Mouse (Mus musculus) frontal cortex, postnatal 10 days (tissue): Measurements from ENCODE around the gene Palld.

Source experiments
- DNase-seq, 2 experiments: peaks; one replicate each; pipeline ENCODE4 v3.0.0; 2022; ENCODE audit warnings: low spot score in 2 of 2, mixed read lengths in 1 of 2

The Palld gene

GRCm38 (mm10) chr8:61730669-61731068 lies 171.8 kb downstream of the Palld start:
- DNase-seq, result no peak

DNA sequence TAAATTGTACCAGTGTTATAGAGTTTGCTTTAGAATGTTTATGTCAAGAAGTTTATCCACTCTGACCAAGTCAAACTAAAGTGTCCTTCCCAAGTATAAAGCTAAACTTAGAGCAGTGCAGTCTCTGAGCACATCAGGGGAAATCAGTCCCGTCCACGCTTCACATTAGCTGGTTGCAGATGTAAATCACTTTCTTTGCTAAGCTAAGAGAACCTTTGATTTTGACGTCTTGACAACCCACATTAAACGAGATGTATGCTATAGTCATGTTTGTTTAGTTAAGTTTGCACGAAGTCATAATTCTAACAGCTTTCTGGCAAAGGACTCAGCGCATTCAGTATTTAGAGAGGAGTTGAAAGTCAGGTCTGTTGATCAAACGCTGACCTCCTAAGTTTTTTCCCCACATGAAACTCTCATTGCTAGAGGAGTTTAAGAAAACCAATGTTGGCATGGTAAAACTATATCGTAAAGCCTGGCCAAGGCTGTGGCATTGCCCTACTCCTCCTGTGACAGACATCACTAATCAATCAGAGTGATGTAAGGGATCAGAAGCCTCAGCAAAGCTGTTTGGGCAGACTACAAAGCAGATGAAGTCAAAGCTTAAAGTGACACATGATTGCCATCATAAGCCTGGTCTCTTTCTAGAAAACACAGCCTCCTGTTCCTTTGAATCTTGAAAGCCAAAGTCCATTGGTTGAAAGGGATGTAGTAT lies 177.0 kb downstream of the Palld start:
- no peak for DNase-seq

DNA sequence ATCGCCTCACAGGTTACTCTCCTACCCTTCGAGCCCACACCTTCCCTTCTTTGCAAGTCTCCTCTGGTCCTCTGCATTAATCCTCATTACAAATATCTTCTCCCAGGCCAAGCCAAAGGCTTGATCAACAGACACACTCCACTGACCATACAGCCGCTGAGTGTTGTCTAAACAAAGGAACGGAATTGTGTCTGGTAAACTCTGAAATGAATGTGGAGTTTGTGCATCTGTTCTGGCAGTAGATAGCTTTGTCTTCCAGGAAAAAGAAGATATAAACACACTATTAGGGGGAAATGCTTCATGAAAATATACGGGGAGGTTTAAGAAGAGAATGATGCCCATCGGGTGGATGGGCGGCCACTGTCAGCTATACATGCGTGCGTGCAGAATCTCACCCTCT lies 180.3 kb downstream of the Palld start:
- DNase-seq, result no peak

DNA sequence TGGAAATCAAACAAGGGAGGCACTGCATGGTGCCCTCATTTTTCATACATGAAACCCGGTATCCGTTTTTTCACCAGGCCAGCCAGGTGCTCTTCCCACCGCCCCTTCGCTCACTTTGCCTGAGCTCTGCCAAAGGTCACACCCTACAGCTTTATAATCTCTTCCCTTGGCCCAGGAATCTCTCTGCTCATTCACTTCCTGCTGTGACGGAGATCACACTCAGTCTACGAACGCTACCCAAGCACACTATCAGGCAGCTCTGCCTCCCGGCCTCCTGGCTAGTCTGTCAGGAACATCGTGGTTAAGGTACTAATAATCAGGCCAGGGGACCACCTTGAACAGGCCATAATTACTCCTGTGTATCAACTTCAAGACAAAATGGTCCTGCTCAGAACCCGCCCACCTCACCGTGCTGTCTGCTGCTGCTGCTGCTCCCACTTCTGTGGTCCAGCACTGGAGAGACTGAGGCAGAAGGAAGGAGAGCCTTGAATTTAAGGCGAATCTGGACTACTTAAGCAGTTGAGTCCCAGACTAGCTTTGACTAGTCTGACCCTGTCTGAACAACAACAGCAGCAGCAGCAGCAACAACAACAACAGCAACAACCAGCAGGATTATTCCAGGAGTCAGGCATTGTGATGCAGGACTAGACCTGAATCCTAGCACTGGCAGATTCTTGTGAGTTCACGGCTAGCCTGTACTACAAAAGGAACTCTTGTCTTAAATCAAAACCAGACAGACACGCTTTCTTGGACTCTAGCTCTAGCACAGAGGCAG lies 187.0 kb downstream of the Palld start:
- no peak for DNase-seq

DNA sequence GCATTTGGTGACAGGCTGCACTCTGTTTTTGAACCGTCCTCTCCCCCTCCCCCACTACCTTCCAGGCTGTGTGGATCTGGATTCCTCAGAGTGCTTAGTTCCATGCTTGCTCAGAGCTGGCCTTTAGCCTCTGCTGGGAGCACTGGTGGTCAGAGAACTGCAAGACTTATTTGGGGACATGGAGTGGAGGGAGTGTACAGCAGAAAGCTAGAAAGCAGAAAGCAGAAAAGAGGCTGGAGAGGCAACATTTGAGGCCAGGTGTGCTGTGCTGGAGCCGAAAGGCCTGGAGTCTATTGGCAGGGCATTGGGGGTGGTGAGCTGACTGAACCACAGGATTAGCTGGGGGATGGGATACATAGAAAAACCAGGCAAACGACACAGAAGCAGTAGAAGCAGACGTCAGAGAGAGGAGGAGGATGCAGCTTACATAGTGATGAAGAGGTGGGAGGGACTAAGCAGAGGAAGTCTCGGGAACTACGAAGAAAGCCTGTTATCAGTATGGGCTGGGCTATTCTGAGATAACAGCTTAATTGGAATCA lies 188.1 kb downstream of the Palld start:
- DNase-seq, result no peak

DNA sequence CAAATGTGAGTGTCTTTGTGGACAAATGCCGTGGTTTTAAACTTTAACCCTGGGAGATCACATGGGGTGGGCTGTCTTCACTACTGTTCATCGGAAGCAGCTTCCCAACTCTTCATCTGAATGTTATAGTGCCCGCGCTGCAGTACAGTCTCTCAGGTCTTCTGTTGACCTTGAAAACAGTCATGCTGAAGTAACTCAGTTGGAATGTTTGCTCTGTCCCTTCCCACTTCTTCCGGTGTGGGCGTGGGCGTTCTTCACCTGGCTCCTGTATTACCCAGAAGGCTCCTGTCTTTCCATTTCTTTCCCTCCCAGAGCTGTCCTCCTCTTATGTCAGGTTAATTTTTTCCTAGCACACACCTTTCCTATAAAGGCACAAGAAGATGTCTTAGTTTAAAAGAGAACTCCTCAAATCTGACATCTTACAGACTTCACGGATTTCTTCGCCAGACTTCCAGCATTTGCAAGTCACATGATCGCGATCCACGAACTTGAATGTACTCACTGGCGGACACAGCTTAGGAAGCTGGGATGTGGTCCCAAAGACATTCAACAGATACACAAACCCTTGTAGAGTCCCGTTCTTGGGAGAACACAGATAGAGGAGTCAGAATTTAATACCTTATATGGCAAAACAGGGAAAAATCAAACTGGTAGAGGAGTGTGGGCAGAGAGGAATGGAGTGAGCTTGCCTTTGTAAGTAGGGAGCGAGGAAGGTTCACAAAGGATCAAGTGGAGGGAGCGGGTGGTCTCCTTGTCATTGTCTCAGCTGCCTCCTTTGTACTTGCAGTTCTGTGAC lies 189.1 kb downstream of the Palld start:
- no peak for DNase-seq

GRCm38 (mm10) chr8:61712426-61712825 lies 190.1 kb downstream of the Palld start:
- DNase-seq, result no peak

DNA sequence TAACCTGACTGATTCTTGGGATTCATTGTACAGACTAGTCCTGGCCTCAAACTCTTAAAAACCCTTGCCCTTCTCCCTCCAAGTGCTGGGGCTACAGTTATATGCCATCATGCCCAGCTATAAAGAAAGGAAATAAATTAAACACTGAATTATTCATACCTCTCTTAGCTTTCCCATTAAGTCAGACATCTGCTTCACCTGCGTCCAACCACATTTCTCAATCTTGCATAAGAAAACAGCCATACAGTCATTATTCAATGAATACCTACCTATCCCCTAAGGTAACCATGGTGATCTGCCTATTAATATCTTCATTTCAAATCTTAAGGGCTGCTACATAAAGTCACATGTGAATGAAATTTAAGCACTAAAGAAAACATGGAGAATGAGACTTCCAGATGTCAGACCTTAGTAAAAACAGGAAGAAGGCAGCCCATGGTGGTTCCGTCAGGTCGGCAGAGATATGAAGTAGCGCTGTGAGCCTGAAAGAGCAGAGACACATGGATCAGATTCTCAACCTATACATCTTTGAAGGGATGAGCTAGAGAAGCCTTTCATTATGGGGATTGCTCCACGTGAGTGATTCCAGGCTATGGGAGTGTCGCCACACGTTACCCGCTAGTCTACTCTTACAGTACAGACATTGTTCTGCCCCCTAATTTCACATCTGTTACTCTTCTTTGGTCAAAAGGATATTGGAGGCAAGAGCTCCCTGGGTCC lies 193.7 kb downstream of the Palld start:
- DNase-seq, result no peak

DNA sequence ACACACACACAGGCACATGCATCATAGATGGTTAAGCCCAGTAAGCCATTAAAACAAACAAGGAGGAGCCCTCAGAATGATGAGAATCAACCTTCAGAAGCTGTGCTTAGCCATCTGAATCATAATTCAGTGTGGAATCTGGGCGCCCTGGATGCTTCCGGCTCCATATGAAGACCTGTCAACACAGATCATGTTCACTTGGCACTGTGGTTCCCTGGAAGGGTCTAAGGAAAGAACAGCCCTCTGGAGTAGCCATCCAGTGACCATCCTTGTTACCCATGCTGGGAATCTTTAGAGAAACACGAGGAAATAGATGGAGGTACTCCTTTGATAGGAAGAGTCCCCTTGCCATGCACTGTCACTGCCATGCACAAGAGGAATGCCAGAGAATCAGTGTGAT lies 197.0 kb downstream of the Palld start:
- DNase-seq, result no peak

GRCm38 (mm10) chr8:61702122-61702521 lies 200.4 kb downstream of the Palld start:
- DNase-seq, result no peak

DNA sequence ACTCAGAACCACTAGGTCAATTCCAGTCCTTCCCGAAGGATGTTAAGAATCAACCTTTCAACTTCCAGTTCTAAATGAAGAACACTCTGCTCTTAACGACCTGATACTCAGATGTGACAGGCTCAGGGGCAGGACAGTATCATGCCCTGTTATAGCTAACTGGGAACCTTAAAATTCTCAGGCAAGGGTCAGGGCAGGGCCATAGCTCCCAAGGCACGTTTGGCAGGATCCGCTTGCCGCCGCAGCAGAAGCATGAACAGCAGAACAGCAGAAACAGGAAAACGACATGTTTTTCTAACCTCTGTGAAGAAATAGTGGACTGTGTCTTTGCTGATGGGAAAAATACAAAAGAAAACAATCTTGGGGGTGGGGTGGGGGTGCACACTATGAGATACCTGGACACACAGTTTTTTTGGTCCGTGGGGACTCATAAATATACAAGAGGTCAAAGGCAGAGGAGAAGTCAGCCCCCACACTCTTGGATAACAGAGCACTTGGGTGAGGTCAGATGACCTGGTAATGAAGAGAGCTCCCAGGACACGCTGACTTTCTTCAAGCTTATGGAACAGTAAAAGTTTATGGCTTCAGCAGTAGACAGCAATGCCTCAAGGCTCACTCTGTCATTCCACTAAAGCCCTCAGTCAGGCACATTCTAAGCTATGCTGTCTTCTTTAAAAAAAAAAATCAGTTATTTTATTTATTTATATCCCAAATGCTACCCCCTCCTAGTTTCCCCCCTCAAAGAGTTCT lies 201.4 kb downstream of the Palld start:
- no peak for DNase-seq

- DNase-seq, result no peak
Observed at GRCm38 (mm10) chr8:61700298-61700697, 202.2 kb downstream of the Palld start.

DNA sequence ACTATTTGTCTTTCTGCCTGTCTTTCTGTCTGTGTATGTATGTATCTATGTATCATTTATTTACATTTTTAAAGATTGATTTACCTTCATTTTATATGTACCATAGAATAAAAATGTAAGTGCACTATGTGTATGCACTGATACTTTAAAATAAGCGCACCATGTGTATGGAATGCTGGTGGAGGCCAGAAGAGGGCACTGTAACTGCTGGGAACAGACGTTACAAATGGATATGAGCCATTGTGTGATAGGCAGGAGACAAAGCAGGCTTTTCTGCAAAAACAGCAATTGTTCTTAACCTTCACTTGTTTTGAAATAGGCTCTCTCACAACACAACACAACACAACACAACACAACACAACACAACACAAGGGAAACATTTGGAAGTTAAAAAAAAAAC lies 203.5 kb downstream of the Palld start:
- DNase-seq, result no peak

- no peak for DNase-seq
Observed at GRCm38 (mm10) chr8:61697728-61698385, 204.6 kb downstream of the Palld start.

DNA sequence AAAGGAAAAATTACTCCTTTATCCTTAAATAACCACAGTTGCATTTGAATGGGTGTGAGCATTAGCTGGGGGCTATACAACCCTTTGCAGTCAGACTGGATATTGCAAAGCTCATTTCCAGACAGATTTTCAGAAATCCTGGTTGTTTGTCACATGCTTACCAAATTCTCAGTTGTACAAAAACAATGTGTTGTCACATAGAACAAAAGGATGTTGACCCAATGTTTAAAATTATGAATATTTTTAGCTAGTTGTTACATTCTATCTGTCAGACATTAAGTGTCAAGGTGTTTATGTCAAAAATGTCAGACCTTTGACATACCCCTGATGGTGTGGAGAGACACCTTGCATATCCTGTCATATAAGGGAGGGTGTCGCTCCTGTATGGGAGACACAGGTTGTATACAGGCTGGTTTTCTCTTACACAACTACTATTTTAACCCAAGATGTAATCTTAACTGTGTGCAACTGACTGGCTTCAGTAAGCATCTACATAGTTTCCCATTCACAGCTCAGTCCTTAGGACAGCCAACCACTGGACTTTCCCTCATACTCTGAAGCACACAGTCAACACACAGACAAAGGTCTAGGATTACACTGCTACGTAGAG lies 205.5 kb downstream of the Palld start:
- no peak for DNase-seq

DNA sequence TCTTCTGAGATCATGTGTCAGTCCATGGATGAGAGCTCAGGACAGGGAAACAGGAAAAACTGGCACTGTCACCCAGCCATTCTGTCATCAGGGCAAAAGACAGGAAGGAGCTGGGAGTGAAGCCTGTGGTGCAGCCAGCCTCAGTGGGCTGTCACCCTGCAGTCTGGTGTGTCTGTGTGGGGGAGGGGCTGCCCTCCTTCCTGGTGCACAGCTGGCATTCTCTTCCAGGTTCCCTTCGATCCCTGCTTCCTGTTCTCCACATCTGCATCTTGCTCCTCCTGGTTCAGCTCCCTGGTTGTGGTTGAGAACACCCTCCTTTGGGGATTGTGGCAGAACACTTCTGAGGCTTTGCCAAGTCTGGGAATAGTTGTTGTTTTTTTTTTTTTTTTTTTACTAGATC lies 207.1 kb downstream of the Palld start:
- DNase-seq, result no peak

DNA sequence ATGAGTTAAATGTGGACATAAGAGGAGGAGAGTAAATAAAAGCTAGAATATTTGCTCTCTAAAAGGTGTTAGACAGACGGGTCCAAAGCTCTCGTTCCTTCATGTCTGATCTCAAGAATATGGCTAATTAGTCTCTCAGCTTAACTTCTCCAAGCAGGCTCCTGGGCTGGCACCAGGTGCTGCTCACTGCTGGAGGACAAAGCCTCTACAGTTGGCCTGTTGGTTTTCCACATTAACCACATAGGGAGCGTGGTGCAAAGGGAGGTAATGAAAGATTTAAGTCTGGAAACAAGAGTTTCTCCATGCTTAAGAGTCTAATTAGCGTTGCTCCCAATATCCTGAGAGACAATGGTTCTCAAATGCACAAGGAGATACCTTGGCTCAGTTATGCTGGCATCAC lies 209.6 kb downstream of the Palld start:
- DNase-seq, result no peak

DNA sequence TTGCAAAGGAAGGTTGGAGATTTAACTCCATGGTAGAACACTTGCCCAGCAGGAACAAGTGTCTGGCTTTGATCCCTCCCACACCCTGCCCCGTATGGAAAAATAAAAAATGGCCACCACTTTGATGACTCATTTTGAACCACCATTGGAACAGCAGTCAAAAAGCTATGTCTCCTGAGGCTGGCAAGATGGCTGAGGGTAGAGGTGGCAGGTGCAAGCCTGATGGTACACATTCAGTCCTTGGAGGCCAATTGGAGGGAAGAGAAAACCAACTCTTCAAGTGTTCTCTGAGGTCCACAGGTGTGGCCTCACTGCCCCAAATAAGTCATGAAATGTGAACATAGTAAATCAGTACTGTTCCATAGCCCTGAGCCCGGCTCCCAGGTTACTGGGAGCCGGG lies 210.4 kb downstream of the Palld start:
- DNase-seq, result no peak

DNA sequence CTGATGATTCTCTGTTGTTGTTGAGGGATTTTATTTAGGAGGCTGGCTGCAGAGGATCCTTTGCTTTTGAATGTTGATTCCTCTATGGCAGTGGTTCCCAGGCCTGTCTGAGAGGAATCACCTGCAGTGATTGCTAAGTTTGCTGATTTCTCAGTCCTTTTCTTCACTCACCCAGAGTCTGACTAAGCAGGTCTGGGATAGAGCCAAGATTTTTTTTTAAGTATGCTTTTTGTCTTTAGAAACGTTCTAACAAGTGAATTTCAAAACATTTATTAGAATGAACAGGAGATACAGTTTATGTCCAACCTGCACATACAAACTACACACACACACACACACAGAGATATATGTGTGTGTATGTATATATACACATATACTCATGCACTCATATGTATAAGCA lies 211.1 kb downstream of the Palld start:
- DNase-seq, result no peak

- no peak for DNase-seq
Observed at GRCm38 (mm10) chr8:61687071-61687470, 215.4 kb downstream of the Palld start.
